ENCODE assay signal across 8 mouse cellular contexts in genomic region chr11:78803587-78804316, GRCm38 (mm10). TPM values are rescaled to one million over a fixed set of nuclear protein-coding genes. Genes with fewer than 3 reads are reported as not detected.
DNase-seq lines count a peak whose midpoint lies in the region; TF ChIP-seq lines count a peak whose summit lies in the region.

No protein-coding gene starts in this region.

- H3K4me3 ChIP-seq in bone marrow macrophage, adult 2 months (ENCODE audit: insufficient read depth, low read length) = no peak overlapping the region

- TF ChIP-seq CTCF in bone marrow macrophage, adult 2 months (IDR thresholded peaks at IDR 0.05; ENCODE audit: low read depth, low read length) = no peak

- H3K27ac ChIP-seq in bone marrow macrophage, adult 2 months (ENCODE audit: insufficient read depth, low read depth, low read length) = peak overlapping the region; percentile 74

- H3K4me1 ChIP-seq in bone marrow macrophage, adult 2 months (ENCODE audit: control insufficient read depth, insufficient read depth, low read length) = peaks cover 41% of the 10 kb centered on the region

- DNase-seq in right cerebral cortex, postnatal 14 days = peak; percentile 50
- DNase-seq in right cerebral cortex, adult 18-20 months = no peak
- DNase-seq in gastrocnemius, postnatal 10 days = peak; percentile 39
- peak; percentile 51 for DNase-seq in kidney, postnatal 10 days
- DNase-seq in ovary, postnatal 14 days (ENCODE audit: low spot score) = peak; percentile 32
- no peak for DNase-seq in embryo, embryonic 11 days
- no peak for DNase-seq in c-Kit-positive CD71-positive TER-119-positive erythroid progenitor cells, embryonic 14.5 days (ENCODE audit: low spot score)

- TF ChIP-seq POLR2A in bone marrow macrophage, adult 2 months (IDR thresholded peaks at IDR 0.05; ENCODE audit: borderline replicate concordance, low read depth, low read length) = no peak

RNA-seq across cellular contexts. Expression of gene Lyrm9, which starts 22.6 kb away (rescaled TPM):
- polyA plus RNA-seq in bone marrow macrophage, adult 2 months (2012; ENCODE audit: insufficient read depth, insufficient read length, missing spikeins) = 5.1 and 15.1 TPM in 2 replicates
- total RNA-seq in gastrocnemius, postnatal 10 days (2021) = 10 to 100 TPM; 11.6 to 16.7 TPM

RNA-seq across cellular contexts. Expression of gene Ccnq, which starts 52.2 kb away (rescaled TPM):
- polyA plus RNA-seq in bone marrow macrophage, adult 2 months (2012; ENCODE audit: insufficient read depth, insufficient read length, missing spikeins) = 18.7 and 18.9 TPM in 2 replicates
- total RNA-seq in gastrocnemius, postnatal 10 days (2021) = 10 to 100 TPM; 14.4 to 16.4 TPM

Comparison
In these comparisons a context has a peak if more than half of its experiments do, and no peak if none do; other contexts are left out.
1. DNase-seq: peak in right cerebral cortex, postnatal 14 days (single experiment), gastrocnemius, postnatal 10 days (single experiment), kidney, postnatal 10 days (single experiment) and ovary, postnatal 14 days (single experiment); none in right cerebral cortex, adult 18-20 months (single experiment), embryo, embryonic 11 days (single experiment) and c-Kit-positive CD71-positive TER-119-positive erythroid progenitor cells, embryonic 14.5 days (single experiment).